8 mouse cellular contexts compared by ENCODE assay signal in the genomic region with DNA sequence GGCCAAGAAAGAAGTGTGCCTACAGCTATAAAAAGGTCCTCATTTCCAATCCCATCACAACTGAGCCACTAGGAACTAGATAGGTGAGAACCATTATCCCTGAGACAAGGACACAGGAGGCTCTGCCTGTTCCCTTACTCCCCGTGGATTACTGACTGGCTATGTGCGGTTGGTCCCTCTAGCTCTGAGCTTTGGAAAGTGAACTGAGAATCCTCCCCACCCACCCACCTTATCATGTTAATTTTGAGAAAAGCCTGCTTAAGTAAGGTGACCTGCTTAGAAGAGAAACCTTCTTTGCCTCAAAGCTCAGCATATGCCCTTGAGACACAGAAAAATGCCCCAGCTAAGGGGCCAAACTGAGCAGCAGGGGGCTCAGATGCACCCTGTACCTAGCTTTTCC. TPM values are rescaled to one million over a fixed set of nuclear protein-coding genes. Genes with fewer than 3 reads are reported as not detected.
A peak's percentile ranks its signal among the peaks of the same experiment; 100 is the strongest.
DNase-seq lines count a peak whose midpoint lies in the region; ATAC-seq and TF ChIP-seq lines count a peak whose summit lies in the region.

No protein-coding gene starts in this region.

- no peak for TF ChIP-seq POLR2A in lung, adult 2 months (IDR thresholded peaks at IDR 0.05; ENCODE audit: borderline replicate concordance, extremely low read depth, low read depth, low read length)
- TF ChIP-seq POLR2A in embryonic fibroblast, embryonic 13.5 days (IDR thresholded peaks at IDR 0.05; ENCODE audit: low read depth, low read length): no peak

- ATAC-seq in limb, embryonic 11.5 days (ENCODE audit: insufficient number of reproducible peaks, low FRiP score, low TSS enrichment, low read depth): no peak
- no peak for ATAC-seq in neural tube, embryonic 15.5 days (ENCODE audit: low FRiP score)

- H3K4me2 ChIP-seq in limb, embryonic 11.5 days (ENCODE audit: low read depth, severe bottlenecking): peak overlapping the region; percentile 84; the same call in 1 of the 2 replicates
- H3K4me2 ChIP-seq in neural tube, embryonic 15.5 days: peak overlapping the region; percentile 61

- no peaks in the 10 kb centered on the region for H3K9me3 ChIP-seq in limb, embryonic 11.5 days (ENCODE audit: control insufficient read depth, low read length)
- H3K9me3 ChIP-seq in neural tube, embryonic 15.5 days (replicated peaks): no peaks in the 10 kb centered on the region

- peak overlapping the region; percentile 52 for H3K4me3 ChIP-seq in lung, adult 2 months (replicated peaks; ENCODE audit: extremely low read depth, low read depth, low read length)
- peak overlapping the region; percentile 97 for H3K4me3 ChIP-seq in embryonic fibroblast, embryonic 13.5 days (ENCODE audit: insufficient read depth, low read length)
- H3K4me3 ChIP-seq in limb, embryonic 11.5 days (ENCODE audit: low read depth, low read length): no peak overlapping the region
- H3K4me3 ChIP-seq in neural tube, embryonic 15.5 days (replicated peaks): peak overlapping the region; percentile 61

- DNase-seq in lung, adult 2 months: no peak
- DNase-seq in lung, postnatal 14 days: no peak
- no peak for DNase-seq in limb, embryonic 11.5 days (ENCODE audit: low spot score)
- DNase-seq in adrenal gland, adult 18-20 months (ENCODE audit: low spot score in 2 of 2): no peak
- no peak for DNase-seq in spleen, postnatal 4 days (ENCODE audit: low spot score in 2 of 2)
- DNase-seq in gastrocnemius, postnatal 25 days: no peak

- 22% methylated on average over 2 of the region's 2 CpGs for WGBS in lung, adult 2 months
- 62% methylated on average over 2 of the region's 2 CpGs for WGBS in limb, embryonic 11.5 days
- WGBS in neural tube, embryonic 15.5 days: 48% methylated on average over 2 of the region's 2 CpGs

- peaks cover 45% of the 10 kb centered on the region for H3K4me1 ChIP-seq in lung, adult 2 months (ENCODE audit: control insufficient read depth, insufficient read depth, low read length)
- H3K4me1 ChIP-seq in embryonic fibroblast, embryonic 13.5 days (ENCODE audit: control insufficient read depth, insufficient read depth, low read length): peaks cover 29% of the 10 kb centered on the region
- peaks cover 51% of the 10 kb centered on the region for H3K4me1 ChIP-seq in limb, embryonic 11.5 days (ENCODE audit: control insufficient read depth, insufficient read depth, low read length)
- peaks cover 79% of the 10 kb centered on the region for H3K4me1 ChIP-seq in neural tube, embryonic 15.5 days

- no peaks in the 10 kb centered on the region for H3K27me3 ChIP-seq in limb, embryonic 11.5 days (ENCODE audit: control insufficient read depth, insufficient read depth, low read length)
- H3K27me3 ChIP-seq in neural tube, embryonic 15.5 days (replicated peaks): no peaks in the 10 kb centered on the region

- H3K9ac ChIP-seq in limb, embryonic 11.5 days (ENCODE audit: low read length): no peak overlapping the region
- H3K9ac ChIP-seq in neural tube, embryonic 15.5 days (replicated peaks): peak overlapping the region; percentile 87; the same call in 1 of the 2 replicates

- no peak for TF ChIP-seq CTCF in lung, adult 2 months (IDR thresholded peaks at IDR 0.05; ENCODE audit: insufficient read depth, low read length)
- no peak for TF ChIP-seq CTCF in embryonic fibroblast, embryonic 13.5 days (IDR thresholded peaks at IDR 0.05; ENCODE audit: borderline replicate concordance, insufficient read depth, low read length)

- peak overlapping the region; percentile 20 for H3K27ac ChIP-seq in embryonic fibroblast, embryonic 13.5 days (ENCODE audit: insufficient read depth, low read length)
- H3K27ac ChIP-seq in limb, embryonic 11.5 days (replicated peaks; ENCODE audit: low read depth, low read length): no peak overlapping the region
- peak overlapping the region; percentile 19 for H3K27ac ChIP-seq in neural tube, embryonic 15.5 days (replicated peaks)

- H3K36me3 ChIP-seq in limb, embryonic 11.5 days (ENCODE audit: control insufficient read depth, insufficient read depth, low read length): no peaks in the 10 kb centered on the region
- H3K36me3 ChIP-seq in neural tube, embryonic 15.5 days: no peaks in the 10 kb centered on the region

RNA-seq across cellular contexts. Expression of gene Hdac7, which starts 14.9 kb away (rescaled TPM):
- polyA plus RNA-seq in lung, adult 2 months (2012; rRNA removed): 254 and 294 TPM in 2 replicates
- polyA plus RNA-seq in embryonic fibroblast, embryonic 13.5 days (2011; ENCODE audit: insufficient read length, low read depth, missing spikeins): 51.8 and 60.1 TPM in 2 replicates
- 25.4 and 26.8 TPM in 2 replicates for polyA plus RNA-seq in limb, embryonic 11.5 days (2014; fragmentation: Nextera tagmentation; extraction: Ambion mirVana)
- polyA plus RNA-seq in neural tube, embryonic 15.5 days (2015; fragmentation: Nextera tagmentation; extraction: Ambion mirVana): 26.5 and 32.1 TPM in 2 replicates
- 10 to 100 TPM; 29.7 to 55.2 TPM for total RNA-seq in adrenal gland, adult 18-20 months (2021)
- 10 to 100 TPM; 11.9 to 15.0 TPM for total RNA-seq in gastrocnemius, postnatal 25 days (2021)

RNA-seq across cellular contexts. Expression of gene Slc48a1, which starts 51.1 kb away (rescaled TPM):
- 158 and 174 TPM in 2 replicates for polyA plus RNA-seq in lung, adult 2 months (2012; rRNA removed)
- 136 and 167 TPM in 2 replicates for polyA plus RNA-seq in embryonic fibroblast, embryonic 13.5 days (2011; ENCODE audit: insufficient read length, low read depth, missing spikeins)
- 20.0 and 24.8 TPM in 2 replicates for polyA plus RNA-seq in limb, embryonic 11.5 days (2014; fragmentation: Nextera tagmentation; extraction: Ambion mirVana)
- polyA plus RNA-seq in neural tube, embryonic 15.5 days (2015; fragmentation: Nextera tagmentation; extraction: Ambion mirVana): 99.0 and 101 TPM in 2 replicates
- 100 to 1,000 TPM; 114 to 139 TPM for total RNA-seq in adrenal gland, adult 18-20 months (2021)
- total RNA-seq in gastrocnemius, postnatal 25 days (2021): 10 to 100 TPM; 44.7 to 47.2 TPM
